Mouse (Mus musculus): ENCODE data around the gene Cmss1. TPM values are rescaled to one million over a fixed set of nuclear protein-coding genes. Genes with fewer than 3 reads are reported as not detected.

Gene Cmss1
- polyA plus RNA-seq, 1 experiment from 2014 or later, result 33.9 TPM

DNA sequence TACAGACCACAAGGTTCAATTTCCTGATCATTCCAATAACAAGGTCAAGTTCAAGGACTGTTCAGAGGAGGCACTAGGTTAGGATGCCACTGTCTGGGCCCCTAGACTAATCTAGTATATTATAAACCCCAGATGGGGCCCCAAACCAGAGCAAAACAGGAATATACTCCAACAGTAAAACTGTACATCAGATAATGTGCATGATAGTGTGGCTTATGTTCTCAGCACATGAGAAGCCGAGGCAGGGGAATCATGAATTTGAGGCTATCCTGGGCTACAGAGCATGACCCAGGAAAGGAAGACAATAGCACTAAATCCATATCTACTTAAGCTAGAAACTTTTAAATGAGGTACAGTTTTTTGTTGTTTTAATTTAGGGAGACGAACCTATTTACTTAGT lies 294.5 kb downstream of the Cmss1 start:
- Histone ChIP-seq H3K27me3 (no peaks in the 10 kb centered on the region), H3K4me2 (no peak overlapping the region), H3K4me1 (replicated peaks) (no peaks in the 10 kb centered on the region), H3K36me3 (no peaks in the 10 kb centered on the region), H3K9ac (no peak overlapping the region), H3K4me3 (no peak overlapping the region), H3K9me3 (no peaks in the 10 kb centered on the region), H3K27ac (replicated peaks) (no peak overlapping the region)
- WGBS, result 93% methylated on average over 2 of the region's 2 CpGs
- no peak for ATAC-seq (ENCODE audit: low FRiP score, low read depth)

DNA sequence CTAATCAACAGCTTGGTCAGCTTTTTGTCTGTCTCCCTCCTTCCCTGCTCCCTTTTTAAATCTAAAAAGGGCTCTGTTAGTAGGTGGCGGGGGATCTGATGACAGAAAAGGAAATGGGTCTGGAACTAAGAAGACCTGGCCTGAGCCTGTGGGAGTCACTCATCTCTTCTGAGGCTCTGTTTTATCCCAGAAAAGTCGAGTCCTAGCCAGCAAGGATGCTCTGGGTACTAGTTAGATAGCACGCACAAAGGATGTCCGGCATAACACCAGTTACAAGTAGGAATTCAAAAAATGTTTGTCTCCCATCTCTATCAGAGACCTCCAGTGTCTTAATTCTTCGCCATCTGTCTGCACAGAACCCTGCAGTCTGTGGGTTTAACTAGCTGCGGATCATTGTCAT lies 301.2 kb downstream of the Cmss1 start:
- no peak for ATAC-seq (ENCODE audit: low FRiP score, low read depth)
- no peak overlapping the region for H3K4me2 ChIP-seq
- H3K27me3 ChIP-seq, result no peaks in the 10 kb centered on the region
- no peak overlapping the region for H3K4me3 ChIP-seq
- no peaks in the 10 kb centered on the region for H3K9me3 ChIP-seq
- no peak overlapping the region for H3K9ac ChIP-seq
- H3K36me3 ChIP-seq, result no peaks in the 10 kb centered on the region
- peaks cover 6% of the 10 kb centered on the region for H3K4me1 ChIP-seq (replicated peaks)
- WGBS, result 82% methylated on average over 6 of the region's 6 CpGs
- no peak overlapping the region for H3K27ac ChIP-seq (replicated peaks)

DNA sequence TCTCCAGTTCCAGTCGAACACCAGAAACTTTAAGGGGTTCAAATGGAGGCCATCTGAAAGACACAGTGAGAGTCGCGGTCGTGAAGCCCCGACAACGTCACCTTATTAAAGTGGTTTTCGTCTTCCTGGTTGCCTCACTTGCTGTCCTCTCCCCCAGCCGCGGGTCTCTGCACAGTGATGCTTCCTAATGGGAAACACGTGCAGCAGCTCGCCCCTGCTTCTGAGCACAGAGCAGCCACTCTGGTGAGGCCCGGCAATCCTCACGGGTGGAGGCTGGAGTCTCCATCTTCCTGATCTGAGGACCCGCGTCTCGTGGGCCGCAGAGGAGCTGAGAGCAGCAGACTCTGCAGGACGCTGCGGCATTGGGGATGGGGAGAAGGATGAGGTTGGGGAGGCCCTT lies 302.9 kb downstream of the Cmss1 start:
- Histone ChIP-seq H3K27ac (replicated peaks) (no peak overlapping the region), H3K9me3 (no peaks in the 10 kb centered on the region), H3K4me3 (no peak overlapping the region), H3K27me3 (no peaks in the 10 kb centered on the region), H3K9ac (no peak overlapping the region), H3K36me3 (no peaks in the 10 kb centered on the region), H3K4me2 (no peak overlapping the region), H3K4me1 (replicated peaks) (peaks cover 6% of the 10 kb centered on the region)
- WGBS, result 65% methylated on average over 19 of the region's 19 CpGs
- no peak for ATAC-seq (ENCODE audit: low FRiP score, low read depth)

DNA sequence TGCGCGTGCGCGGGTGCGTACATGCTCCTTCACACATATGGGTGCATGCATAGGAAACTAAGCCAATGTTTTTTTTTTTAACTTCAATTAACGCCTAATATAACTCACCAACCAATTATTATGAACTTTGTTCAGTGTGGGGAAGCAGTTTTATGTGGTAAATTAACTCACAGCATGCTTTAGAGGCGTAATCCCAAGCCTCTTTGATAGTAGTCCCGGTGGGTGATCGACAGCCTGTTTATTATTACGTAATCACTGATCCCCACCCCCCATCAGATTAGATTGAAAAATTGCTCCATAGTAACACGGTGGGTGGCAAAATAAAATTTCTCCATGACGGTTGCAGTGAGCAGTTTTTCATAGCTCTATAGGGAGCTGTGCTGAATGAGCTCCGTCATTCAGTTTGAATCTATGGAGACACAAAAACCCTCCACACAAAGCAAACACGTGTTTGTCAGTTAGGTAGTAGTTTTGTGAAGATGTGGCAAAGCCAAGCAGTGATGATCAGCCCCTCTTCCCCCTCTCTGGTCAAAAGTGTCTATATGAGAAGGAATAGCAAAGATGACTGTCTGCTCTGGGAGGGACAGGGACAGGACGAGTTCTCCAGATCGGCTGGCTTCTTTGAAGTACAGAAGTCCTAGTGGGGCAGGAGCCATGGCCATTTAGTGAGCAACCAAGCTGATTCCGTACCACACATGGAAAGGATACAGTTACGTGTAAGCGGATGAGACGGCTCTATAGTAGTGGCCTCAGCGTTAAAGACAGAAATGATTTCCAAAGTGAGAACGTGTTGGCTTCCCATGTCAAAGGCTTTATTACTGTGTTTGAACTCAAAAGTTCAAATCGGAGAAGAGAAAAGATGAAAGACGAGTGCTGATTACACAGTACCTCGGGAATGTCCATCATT lies 303.6 kb downstream of the Cmss1 start:
- ATAC-seq (ENCODE audit: low FRiP score, low read depth), result 0 out of 2 replicates have a peak, but pooled peaks have one; percentile 45

DNA sequence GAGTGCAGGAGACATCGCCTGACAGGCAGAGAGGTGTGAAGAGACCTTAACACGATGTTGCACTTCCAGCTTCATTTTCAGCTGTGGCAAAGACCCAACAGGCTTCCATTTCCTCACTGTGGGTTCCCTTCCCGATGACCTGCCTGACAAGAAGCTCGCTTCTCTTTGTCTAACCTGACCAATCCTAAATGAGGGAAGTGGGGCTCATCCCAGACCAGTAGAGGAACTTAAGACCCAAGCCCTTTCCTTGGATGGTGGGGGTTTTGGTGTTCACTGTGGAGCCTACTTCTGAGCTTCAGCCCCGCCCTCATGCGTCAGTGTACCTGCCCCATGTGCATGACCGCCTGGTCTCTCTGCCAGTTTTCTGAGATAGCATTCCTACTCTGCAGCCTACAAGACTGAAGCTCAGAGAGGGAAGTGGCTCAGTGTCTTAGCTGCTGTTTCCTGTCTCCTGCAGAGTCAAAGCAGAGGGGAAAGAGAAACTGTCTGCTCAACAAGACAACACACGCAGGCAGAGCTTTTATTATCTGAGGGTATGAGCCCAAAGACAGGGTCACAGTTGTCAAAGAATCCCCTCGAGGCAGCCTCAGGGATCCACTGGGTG lies 305.1 kb downstream of the Cmss1 start:
- H3K27ac ChIP-seq (replicated peaks), result no peak overlapping the region

More for the DNA sequence above, 303.6 kb downstream of the Cmss1 start:
- no peaks in the 10 kb centered on the region for H3K36me3 ChIP-seq
- H3K27ac ChIP-seq (replicated peaks), result no peak overlapping the region
- no peaks in the 10 kb centered on the region for H3K27me3 ChIP-seq
- H3K4me3 ChIP-seq, result no peak overlapping the region
- 69% methylated on average over 25 of the region's 25 CpGs for WGBS
- 0 out of 2 replicates have a peak overlapping the region, but pooled peaks have one; percentile 9 for H3K4me2 ChIP-seq
- H3K9me3 ChIP-seq, result no peaks in the 10 kb centered on the region
- no peak overlapping the region for H3K9ac ChIP-seq
- peaks cover 6% of the 10 kb centered on the region for H3K4me1 ChIP-seq (replicated peaks)

DNA sequence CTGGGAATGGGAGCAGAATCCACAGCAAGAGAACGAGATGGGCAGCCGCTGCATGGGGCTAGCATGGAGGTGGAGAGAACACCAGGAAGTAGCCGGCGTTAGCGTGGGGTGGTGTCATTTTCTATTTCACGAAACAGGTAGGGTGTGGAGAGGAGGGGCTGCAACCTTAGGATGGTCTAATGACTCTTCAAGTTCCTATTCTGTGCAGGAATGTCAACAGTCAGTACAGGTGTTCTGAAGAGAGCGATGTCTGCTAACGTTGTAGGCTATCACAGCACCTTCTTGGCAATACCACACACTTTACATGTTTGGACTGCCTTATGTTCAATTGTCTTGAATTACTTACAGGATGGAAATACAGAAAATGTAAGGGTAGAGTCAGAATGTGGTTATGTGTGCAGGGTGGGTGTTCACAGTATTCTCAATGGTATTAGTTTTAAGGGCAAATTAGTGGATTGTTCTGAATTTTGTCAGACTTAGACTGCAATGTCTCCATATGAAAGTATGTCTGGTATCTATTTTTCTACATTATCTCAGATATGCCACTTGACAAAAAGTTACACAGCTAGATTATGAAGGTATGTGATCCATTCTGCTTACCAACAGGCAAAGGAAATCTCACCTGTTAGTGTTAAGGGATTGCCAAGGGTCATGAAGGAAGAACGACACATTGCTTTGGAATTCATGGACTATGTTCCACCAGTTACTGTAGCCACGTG lies 311.3 kb downstream of the Cmss1 start:
- no peak overlapping the region for H3K9ac ChIP-seq
- no peaks in the 10 kb centered on the region for H3K9me3 ChIP-seq
- no peaks in the 10 kb centered on the region for H3K36me3 ChIP-seq
- no peaks in the 10 kb centered on the region for H3K4me1 ChIP-seq (replicated peaks)
- H3K27ac ChIP-seq (replicated peaks), result no peak overlapping the region
- WGBS, result 90% methylated on average over 10 of the region's 10 CpGs
- H3K4me2 ChIP-seq, result no peak overlapping the region
- H3K27me3 ChIP-seq, result no peaks in the 10 kb centered on the region
- ATAC-seq (ENCODE audit: low FRiP score, low read depth), result no peak
- no peak overlapping the region for H3K4me3 ChIP-seq

More for the DNA sequence above, 305.1 kb downstream of the Cmss1 start:
- no peaks in the 10 kb centered on the region for H3K36me3 ChIP-seq
- no peak overlapping the region for H3K9ac ChIP-seq
- peaks cover 6% of the 10 kb centered on the region for H3K4me1 ChIP-seq (replicated peaks)
- no peak overlapping the region for H3K4me2 ChIP-seq
- 76% methylated on average over 9 of the region's 9 CpGs for WGBS
- ATAC-seq (ENCODE audit: low FRiP score, low read depth), result no peak
- no peak overlapping the region for H3K4me3 ChIP-seq
- H3K9me3 ChIP-seq, result no peaks in the 10 kb centered on the region
- no peaks in the 10 kb centered on the region for H3K27me3 ChIP-seq

DNA sequence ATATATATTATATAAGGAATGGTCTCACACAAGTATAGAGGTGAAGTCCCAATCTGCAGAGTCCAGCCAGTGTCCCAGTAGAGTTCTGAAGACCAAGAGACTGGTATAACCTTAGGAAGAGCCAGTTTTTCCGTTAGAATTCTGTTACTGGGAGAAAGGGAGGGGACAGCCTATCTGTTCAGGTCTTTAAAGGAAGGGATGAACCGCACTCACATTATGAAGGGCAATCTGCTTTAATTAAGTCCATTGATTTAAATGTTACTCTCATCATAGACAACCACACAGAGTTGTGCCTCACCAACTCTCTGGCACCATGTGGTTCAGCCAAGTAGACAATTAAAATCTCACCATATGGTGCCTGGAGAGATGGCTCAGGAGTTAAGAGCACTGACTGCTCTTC lies 313.9 kb downstream of the Cmss1 start, which contains the start of gene Tmem30c:
Tmem30c (minus strand) TSS at position 101 of the 400 bp plus-strand sequence.
- Histone ChIP-seq H3K36me3 (no peaks in the 10 kb centered on the region), H3K4me1 (replicated peaks) (no peaks in the 10 kb centered on the region), H3K27ac (replicated peaks) (no peak within 1 kb of the TSS), H3K27me3 (no peaks in the 10 kb centered on the region), H3K9me3 (no peaks in the 10 kb centered on the region), H3K4me3 (no peak within 1 kb of the TSS), H3K4me2 (no peak within 1 kb of the TSS), H3K9ac (no peak within 1 kb of the TSS)
- ATAC-seq (ENCODE audit: low FRiP score, low read depth), result no peak
- WGBS, result 77% methylated on average over 2 of the region's 2 CpGs

DNA sequence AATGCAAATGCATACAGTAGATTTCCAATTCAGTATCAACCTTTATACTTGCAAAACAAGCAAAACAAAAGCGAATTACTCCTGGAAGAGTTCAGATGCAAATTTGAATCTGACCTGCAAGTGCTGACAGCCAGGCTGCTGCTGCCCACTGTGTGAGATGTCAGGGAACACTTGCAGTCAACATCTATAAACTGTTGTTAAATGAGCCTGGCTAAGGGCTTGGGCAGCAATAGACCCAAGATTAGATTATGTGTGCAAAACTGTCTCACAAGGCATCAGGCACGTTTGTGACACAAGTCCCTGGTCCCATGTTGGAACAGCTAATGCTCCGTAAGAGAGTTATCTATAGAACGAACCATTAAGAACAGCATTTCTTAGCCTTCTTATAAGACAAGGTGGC lies 314.4 kb downstream of the Cmss1 start:
- 65% methylated on average over 4 of the region's 4 CpGs for WGBS
- ATAC-seq (ENCODE audit: low FRiP score, low read depth), result no peak
- no peaks in the 10 kb centered on the region for H3K27me3 ChIP-seq
- H3K9ac ChIP-seq, result no peak overlapping the region
- no peak overlapping the region for H3K4me2 ChIP-seq
- H3K27ac ChIP-seq (replicated peaks), result no peak overlapping the region
- no peaks in the 10 kb centered on the region for H3K36me3 ChIP-seq
- no peaks in the 10 kb centered on the region for H3K4me1 ChIP-seq (replicated peaks)
- H3K4me3 ChIP-seq, result no peak overlapping the region
- H3K9me3 ChIP-seq, result no peaks in the 10 kb centered on the region

DNA sequence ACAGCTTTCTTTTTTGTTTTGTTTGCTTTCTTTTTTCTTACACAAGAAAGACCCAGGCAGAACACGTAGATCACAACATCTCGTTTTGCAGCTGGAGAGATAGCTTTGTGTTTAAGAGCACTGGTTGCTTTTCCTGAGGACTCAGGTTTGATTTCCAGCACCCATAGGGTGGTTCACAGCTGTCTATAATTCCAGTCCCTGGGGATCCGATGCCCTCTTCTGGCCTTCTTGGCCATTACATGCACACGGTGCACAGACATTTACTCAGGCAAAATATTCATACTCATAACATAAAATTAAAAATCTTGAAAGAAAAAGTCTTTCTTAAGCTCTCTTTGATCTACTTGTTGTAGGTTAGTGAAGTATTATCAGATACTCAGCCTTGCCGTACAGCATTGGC lies 315.0 kb downstream of the Cmss1 start:
- no peaks in the 10 kb centered on the region for H3K9me3 ChIP-seq
- H3K4me2 ChIP-seq, result no peak overlapping the region
- H3K4me1 ChIP-seq (replicated peaks), result no peaks in the 10 kb centered on the region
- WGBS, result 92% methylated on average over 5 of the region's 5 CpGs
- no peak overlapping the region for H3K4me3 ChIP-seq
- H3K27ac ChIP-seq (replicated peaks), result no peak overlapping the region
- H3K9ac ChIP-seq, result no peak overlapping the region
- no peaks in the 10 kb centered on the region for H3K27me3 ChIP-seq
- no peak for ATAC-seq (ENCODE audit: low FRiP score, low read depth)
- H3K36me3 ChIP-seq, result no peaks in the 10 kb centered on the region

DNA sequence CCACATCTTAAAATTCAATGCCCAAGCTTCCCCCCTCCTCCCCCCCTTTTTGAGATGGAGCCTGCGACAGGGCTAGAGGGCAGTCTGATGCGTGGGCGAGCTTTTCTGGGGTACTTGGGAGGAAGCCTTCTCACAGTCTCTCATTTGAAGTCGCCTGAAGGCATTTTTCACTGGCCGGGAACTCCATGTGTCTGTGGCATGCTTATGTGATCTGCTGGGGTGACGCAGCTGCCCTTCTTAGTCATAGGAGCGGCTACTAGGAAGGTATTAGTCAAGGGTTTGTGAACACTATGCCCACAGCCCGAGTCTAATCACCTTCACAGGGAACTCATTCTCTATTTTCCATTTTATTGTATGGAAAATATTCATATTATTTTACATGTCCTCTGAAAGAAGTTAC lies 325.2 kb downstream of the Cmss1 start:
- no peaks in the 10 kb centered on the region for H3K36me3 ChIP-seq
- no peaks in the 10 kb centered on the region for H3K27me3 ChIP-seq
- no peak overlapping the region for H3K9ac ChIP-seq
- no peak overlapping the region for H3K4me3 ChIP-seq
- ATAC-seq (ENCODE audit: low FRiP score, low read depth), result no peak
- H3K4me2 ChIP-seq, result no peak overlapping the region
- no peak overlapping the region for H3K27ac ChIP-seq (replicated peaks)
- H3K4me1 ChIP-seq (replicated peaks), result no peaks in the 10 kb centered on the region
- H3K9me3 ChIP-seq, result no peaks in the 10 kb centered on the region
- 71% methylated on average over 8 of the region's 8 CpGs for WGBS

DNA sequence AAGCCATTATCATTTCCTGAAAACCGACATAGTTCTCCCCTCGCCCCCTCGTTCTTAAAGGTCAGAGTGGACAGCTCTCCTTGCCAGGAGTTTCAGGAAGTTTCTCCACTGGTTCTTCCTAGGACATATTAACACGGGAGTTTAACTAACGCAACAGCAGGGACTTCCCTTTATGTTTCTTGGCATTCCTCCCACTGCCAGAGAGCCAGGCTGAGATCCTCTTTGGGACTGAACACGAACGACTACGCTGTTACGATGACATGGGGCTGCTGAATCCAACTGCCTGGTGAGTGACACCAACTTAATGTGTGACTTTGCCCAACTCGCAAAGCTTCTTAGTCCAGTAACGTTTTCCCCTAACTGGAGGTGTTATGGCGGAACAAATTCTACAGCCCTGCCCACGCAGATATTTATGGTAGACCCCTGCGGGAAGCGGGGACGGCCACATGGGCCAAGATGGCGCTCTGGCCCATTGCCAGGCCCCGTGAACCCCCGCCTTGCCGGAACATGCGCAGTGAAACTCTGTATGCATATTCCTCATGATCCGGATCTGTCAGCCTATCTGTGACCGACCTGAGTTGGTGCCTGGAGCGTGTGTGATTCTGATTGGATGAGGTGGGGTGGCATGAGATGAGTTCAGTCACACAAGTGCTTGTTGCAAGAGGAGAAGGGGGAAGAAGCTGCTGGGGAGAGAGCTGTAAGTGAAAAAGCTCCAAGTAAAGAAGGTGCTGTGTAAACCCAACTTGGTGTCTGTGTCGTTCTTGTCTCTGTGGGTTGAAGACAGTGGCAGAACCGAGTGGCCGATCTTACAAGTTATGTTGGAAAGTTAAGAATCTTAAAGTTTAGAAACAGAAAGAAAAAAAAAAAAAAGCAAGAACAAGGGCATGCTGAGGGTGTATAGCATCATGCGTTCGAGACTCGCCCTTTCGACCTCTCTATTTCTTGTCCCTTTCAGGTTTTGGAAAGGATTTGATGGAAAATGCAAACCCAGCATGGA lies 326.1 kb downstream of the Cmss1 start:
- Histone ChIP-seq H3K27ac (replicated peaks) (no peak overlapping the region), H3K36me3 (no peaks in the 10 kb centered on the region), H3K9me3 (no peaks in the 10 kb centered on the region), H3K4me3 (no peak overlapping the region), H3K4me1 (replicated peaks) (no peaks in the 10 kb centered on the region), H3K27me3 (no peaks in the 10 kb centered on the region), H3K4me2 (no peak overlapping the region), H3K9ac (no peak overlapping the region)
- no peak for ATAC-seq (ENCODE audit: low FRiP score, low read depth)
- WGBS, result 88% methylated on average over 31 of the region's 31 CpGs
